Mouse (Mus musculus) liver, postnatal 0 days (tissue): Measurements from ENCODE around the gene Barx1. TPM values are rescaled to one million over a fixed set of nuclear protein-coding genes. Genes with fewer than 3 reads are reported as not detected.

ENCODE experiments used
- ATAC-seq: fragments of 200-750 bp; cut with Nextera tagmentation; 2 replicates; pipeline ENCODE4 v1.8.0; 2017; ENCODE audit warnings: mild to moderate bottlenecking, moderate library complexity
- DNase-seq: peaks from one replicate; pipeline ENCODE4 v3.0.0-alpha.2; 2016
- H3K27ac ChIP-seq: fragments of 300-500 bp; sonication (generic); 2 replicates; pipeline ENCODE4 v1.5.1; 2014; ENCODE audit warnings: antibody characterized with exemption, moderate library complexity, mild to moderate bottlenecking, low read depth
- H3K27me3 ChIP-seq: fragments of 300-500 bp; sonication (generic); 2 replicates; pipeline ENCODE4 v1.6.1; 2014; ENCODE audit warnings: low read length, control low read depth, mixed read lengths; ENCODE audit not compliant: insufficient read depth
- H3K36me3 ChIP-seq: fragments of 300-500 bp; sonication (generic); replicated peaks from 2 replicates; pipeline ENCODE4 v1.6.1; 2014; ENCODE audit warnings: mild to moderate bottlenecking, control low read depth, low read length, moderate library complexity, mixed read lengths; ENCODE audit not compliant: insufficient read depth
- H3K4me1 ChIP-seq: fragments of 300-500 bp; sonication (generic); 2 replicates; pipeline ENCODE4 v1.6.1; 2014; ENCODE audit warnings: antibody characterized with exemption, mild to moderate bottlenecking, control low read depth; ENCODE audit not compliant: insufficient read depth
- H3K4me2 ChIP-seq: fragments of 300-500 bp; sonication (generic); 2 replicates; pipeline ENCODE4 v1.6.1; 2014; ENCODE audit warnings: low read depth, mild to moderate bottlenecking, low read length, moderate library complexity, mixed read lengths
- H3K4me3 ChIP-seq: fragments of 300-500 bp; sonication (generic); 2 replicates; pipeline ENCODE4 v1.5.1; 2014; ENCODE audit warnings: low read depth, low read length
- H3K9ac ChIP-seq: fragments of 300-500 bp; sonication (generic); replicated peaks from 2 replicates; pipeline ENCODE4 v1.6.1; 2014; ENCODE audit warnings: mild to moderate bottlenecking, moderate library complexity
- H3K9me3 ChIP-seq: fragments of 300-500 bp; sonication (generic); 2 replicates; pipeline ENCODE4 v1.6.1; 2016; ENCODE audit warnings: mild to moderate bottlenecking, control low read depth, low read length, mixed read lengths
- CTCF ChIP-seq: sonication (generic); IDR thresholded peaks from 2 replicates; pipeline ENCODE4 v1.5.1; 2016; ENCODE audit warnings: antibody characterized with exemption, low read depth
- EP300 ChIP-seq: IDR thresholded peaks from 2 replicates; pipeline ENCODE4 v1.6.1; 2016; ENCODE audit warnings: antibody characterized with exemption, low read depth, mild to moderate bottlenecking
- WGBS: fragments of 180-500 bp; shearing (Covaris S2); extraction: QIAGEN DNeasy Blood & Tissue Kit; methylation state at CpG from one replicate; pipeline ENCODE4 v1.1.7; 2014; ENCODE audit not compliant: insufficient replicate concordance; 5-methylcytosine and 5-hydroxymethylcytosine counted together
- polyA plus RNA-seq: library from polyadenylated mRNA; unstranded; fragments of >200 nt; fragmentation: Nextera tagmentation; extraction: Ambion mirVana; gene quantifications from 2 replicates; pipeline ENCODE4 v1.2.1, GENCODE M21; 2015

Barx1 gene
- polyA plus RNA-seq, 1 experiment from 2014 or later, result 0.25 TPM

DNA sequence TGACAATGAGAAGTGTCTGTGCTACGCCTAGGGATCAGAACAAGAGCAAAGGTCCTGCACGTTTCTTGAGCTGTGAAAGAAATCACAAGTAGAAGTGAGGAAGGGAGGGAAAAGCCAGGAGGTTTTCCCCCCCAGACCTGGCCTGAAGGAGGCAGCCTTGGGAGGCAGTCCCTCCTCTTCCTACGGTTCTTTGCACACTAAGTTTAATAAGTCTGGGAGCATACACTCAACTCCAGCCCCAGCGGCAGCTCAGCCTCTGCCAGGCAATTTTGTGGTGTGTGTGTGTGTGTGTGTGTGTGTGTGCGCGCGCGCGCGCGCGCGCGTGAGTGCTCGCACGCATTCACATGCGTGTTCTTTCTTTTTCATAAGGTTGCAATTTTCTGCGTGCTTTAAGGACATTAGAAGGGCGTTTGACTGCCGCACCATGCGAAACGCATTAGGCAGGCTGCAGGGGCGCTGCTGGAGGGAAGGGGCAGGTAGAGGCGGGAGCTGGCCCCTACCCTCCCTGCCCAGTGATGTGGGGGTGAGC lies 9.6 kb downstream of the Barx1 start:
- no peak for DNase-seq
- Histone ChIP-seq H3K36me3 (no peaks in the 10 kb centered on the region), H3K4me1 (peaks cover 8% of the 10 kb centered on the region; the same call in 1 of the 2 replicates), H3K4me2 (no peak overlapping the region), H3K4me3 (no peak overlapping the region), H3K9me3 (no peaks in the 10 kb centered on the region), H3K9ac (no peak overlapping the region), H3K27me3 (peaks cover 61% of the 10 kb centered on the region), H3K27ac (no peak overlapping the region)
- no peak for TF ChIP-seq CTCF
- no peak for TF ChIP-seq EP300
- 3% methylated on average over 24 of the region's 24 CpGs for WGBS
- ATAC-seq, result no peak

DNA sequence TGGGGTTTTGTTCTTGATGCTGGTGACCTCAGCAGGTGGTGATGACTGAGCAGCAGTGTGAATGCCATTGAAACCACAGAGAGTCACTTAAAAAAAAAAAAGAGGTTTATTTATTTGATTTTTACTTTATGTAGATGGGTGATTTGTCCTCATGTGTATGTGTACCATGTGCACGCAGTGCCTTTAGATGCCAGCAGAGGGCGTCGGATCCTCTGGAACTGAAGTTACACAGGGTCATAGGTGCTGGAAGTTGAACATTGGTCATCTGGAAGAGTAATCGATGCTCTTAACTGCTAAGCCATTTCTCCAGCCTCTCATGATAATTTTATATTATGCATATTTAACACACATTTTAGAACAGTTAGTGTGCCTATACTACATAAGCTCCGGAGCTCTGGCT lies 11.8 kb downstream of the Barx1 start:
- H3K9ac ChIP-seq, result no peak overlapping the region
- WGBS, result 75% methylated on average over 5 of the region's 5 CpGs
- ATAC-seq (no peak), DNase-seq (no peak)
- H3K36me3 ChIP-seq, result no peaks in the 10 kb centered on the region
- H3K27me3 ChIP-seq, result peaks cover 39% of the 10 kb centered on the region
- TF ChIP-seq CTCF (peak; percentile 33), EP300 (no peak)
- no peaks in the 10 kb centered on the region for H3K9me3 ChIP-seq
- no peak overlapping the region for H3K27ac ChIP-seq
- H3K4me2 ChIP-seq, result no peak overlapping the region
- H3K4me3 ChIP-seq, result no peak overlapping the region
- H3K4me1 ChIP-seq, result no peaks in the 10 kb centered on the region

DNA sequence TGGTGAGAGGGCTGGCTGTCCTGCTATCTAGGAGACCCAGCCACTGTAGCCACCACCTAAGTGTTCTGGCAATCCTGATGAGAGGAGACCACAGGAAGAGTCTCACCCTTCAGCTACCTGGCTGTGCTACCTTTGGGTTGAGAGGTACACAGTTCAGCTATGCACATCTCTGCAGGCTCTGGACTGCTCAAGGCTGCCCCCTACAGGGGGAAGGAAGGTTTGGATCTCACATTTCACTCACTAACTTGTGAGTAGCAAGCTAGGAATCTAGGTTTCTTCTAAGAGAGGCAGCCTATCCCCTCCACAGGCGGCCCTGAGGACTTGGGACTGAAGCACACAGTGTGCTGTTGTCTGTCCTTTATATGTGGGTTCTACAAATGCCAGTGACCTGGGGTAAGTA lies 16.6 kb downstream of the Barx1 start:
- no peak overlapping the region for H3K9ac ChIP-seq
- H3K9me3 ChIP-seq, result no peaks in the 10 kb centered on the region
- no peaks in the 10 kb centered on the region for H3K36me3 ChIP-seq
- WGBS, result 25% methylated on average over 1 of the region's 1 CpGs
- ATAC-seq (no peak), DNase-seq (peak; percentile 48)
- H3K4me3 ChIP-seq, result no peak overlapping the region
- peak; percentile 60 for TF ChIP-seq CTCF
- TF ChIP-seq EP300, result no peak
- H3K4me1 ChIP-seq, result no peaks in the 10 kb centered on the region
- peaks cover 2% of the 10 kb centered on the region; the same call in 1 of the 2 replicates for H3K27me3 ChIP-seq
- H3K4me2 ChIP-seq, result no peak overlapping the region
- H3K27ac ChIP-seq, result no peak overlapping the region

DNA sequence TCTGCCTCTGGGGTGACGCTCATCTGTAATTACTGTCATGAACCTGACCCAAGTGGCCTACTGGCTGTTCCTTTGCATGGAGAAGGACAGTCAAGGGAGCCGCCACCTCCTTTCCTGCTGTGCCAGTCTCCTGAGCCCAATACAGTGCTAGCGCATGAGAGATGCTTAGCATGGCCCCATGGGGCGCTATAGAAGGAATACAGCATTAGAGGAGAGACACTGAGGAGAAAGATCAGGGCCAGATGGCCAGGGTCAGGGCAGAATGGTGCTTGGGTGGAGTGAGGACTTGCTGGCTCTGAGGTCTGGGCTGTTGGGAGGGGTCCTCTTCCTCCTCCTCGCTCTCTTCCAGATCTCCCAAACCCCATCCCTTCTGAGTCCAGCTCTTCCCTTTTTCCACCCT lies 23.9 kb downstream of the Barx1 start:
- H3K4me2 ChIP-seq, result no peak overlapping the region
- ATAC-seq, result no peak
- H3K4me3 ChIP-seq, result no peak overlapping the region
- no peak for TF ChIP-seq CTCF
- TF ChIP-seq EP300, result no peak
- H3K9me3 ChIP-seq, result 0 out of 2 replicates have a peak, but pooled peaks cover 2% of the 10 kb centered on the region
- no peak overlapping the region for H3K9ac ChIP-seq
- no peaks in the 10 kb centered on the region for H3K36me3 ChIP-seq
- no peaks in the 10 kb centered on the region for H3K4me1 ChIP-seq
- H3K27me3 ChIP-seq, result no peaks in the 10 kb centered on the region
- DNase-seq, result no peak
- H3K27ac ChIP-seq, result no peak overlapping the region
- WGBS, result 58% methylated on average over 5 of the region's 5 CpGs

DNA sequence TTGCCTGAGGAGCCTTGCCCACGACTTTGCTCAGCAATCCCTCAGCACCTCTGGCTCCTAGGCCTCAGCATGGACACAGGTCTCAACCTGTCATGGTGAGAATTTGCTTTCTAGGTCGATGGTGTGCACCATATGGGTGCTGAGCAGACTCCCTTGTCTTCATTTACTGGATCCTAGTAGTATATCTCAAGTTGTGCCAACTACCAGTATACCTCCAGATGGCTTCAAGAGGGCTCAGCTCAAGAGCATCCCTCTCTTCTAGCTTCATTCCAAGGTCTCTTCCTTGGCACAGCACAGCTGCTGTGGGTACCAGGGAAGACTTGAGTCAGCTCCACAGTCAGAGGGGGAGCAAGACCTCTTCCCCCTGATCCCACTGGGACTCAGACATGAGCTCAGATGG lies 29.2 kb downstream of the Barx1 start:
- 21% methylated on average over 2 of the region's 2 CpGs for WGBS
- no peaks in the 10 kb centered on the region for H3K36me3 ChIP-seq

DNA sequence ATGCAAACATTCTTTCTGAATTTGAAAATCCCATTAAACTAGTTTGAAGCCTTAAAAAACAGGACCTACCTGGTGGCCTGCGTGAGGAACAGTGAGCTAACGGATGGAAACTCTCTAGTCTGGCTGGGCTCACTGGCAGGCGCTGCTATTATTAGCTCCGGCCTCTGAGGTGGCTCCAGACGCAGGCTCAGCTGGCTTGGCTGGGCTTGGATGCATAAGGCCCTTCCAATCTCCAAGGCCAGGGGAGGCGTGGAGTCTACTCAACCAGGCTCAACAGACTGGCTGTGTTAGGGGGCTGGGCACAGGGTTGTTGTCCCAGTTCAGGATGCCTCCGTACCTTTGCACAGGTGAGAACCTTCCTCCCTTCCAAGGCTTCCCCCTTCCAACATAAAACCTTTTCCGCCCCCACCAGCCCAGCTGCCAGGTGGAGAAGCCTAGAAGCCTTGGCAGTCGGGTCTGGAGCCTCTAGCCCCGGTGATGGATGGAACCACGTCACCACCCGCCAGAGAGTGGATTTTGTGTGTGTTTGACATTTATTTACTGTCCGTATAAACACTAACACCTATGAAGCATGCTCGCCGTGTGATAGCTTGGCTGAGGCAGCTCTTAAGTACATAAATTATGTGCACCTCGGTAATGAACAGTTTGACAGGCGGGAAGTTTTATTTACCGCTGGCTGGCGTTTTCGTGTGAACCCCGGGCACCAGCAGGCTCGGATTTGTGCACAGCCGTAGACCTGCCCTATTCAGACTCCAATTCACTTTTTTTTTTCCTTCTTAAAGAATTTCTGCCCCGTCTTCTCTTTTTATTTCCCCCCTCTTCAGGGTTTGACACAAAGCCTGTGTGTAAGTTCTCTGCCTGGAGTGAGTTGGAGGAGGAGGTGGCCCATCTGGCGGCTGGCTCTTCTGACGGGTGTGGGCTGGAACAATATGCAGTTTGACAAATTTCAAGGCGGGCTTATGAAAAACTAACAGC lies 31.6 kb downstream of the Barx1 start:
- Histone ChIP-seq H3K4me2 (no peak overlapping the region), H3K9me3 (0 out of 2 replicates have a peak, but pooled peaks cover 2% of the 10 kb centered on the region), H3K4me1 (no peaks in the 10 kb centered on the region), H3K36me3 (no peaks in the 10 kb centered on the region), H3K9ac (no peak overlapping the region), H3K27me3 (no peaks in the 10 kb centered on the region), H3K27ac (no peak overlapping the region), H3K4me3 (no peak overlapping the region)
- DNase-seq (no peak), ATAC-seq (no peak)
- 60% methylated on average over 27 of the region's 27 CpGs for WGBS
- TF ChIP-seq EP300 (no peak), CTCF (no peak)

More for the DNA sequence above, 29.2 kb downstream of the Barx1 start:
- H3K4me3 ChIP-seq, result no peak overlapping the region
- H3K4me2 ChIP-seq, result no peak overlapping the region
- no peak for ATAC-seq
- TF ChIP-seq CTCF (no peak), EP300 (no peak)
- no peak for DNase-seq
- H3K9ac ChIP-seq, result no peak overlapping the region
- no peaks in the 10 kb centered on the region for H3K4me1 ChIP-seq
- 0 out of 2 replicates have a peak, but pooled peaks cover 2% of the 10 kb centered on the region for H3K9me3 ChIP-seq
- no peaks in the 10 kb centered on the region for H3K27me3 ChIP-seq
- no peak overlapping the region for H3K27ac ChIP-seq
